Mouse (Mus musculus) T-helper 17 cell (primary cell): ENCODE measurements around the gene Tob2.

Experiments used
- in situ Hi-C, 2 experiments: fragments of 300-600 bp; cut with MboI, MseI; formaldehyde crosslinking; loops; 1 replicate in 1 of 2; 2 replicates in 1 of 2; pipeline ENCODE4 v1.15.1; 2025; ENCODE audit warnings: high pct_unique_total_duplicates in 2 of 2

The Tob2 gene

GRCm38 (mm10) chr15:81814716-81815370 is 43.8 kb downstream of the Tob2 start:
- in situ Hi-C loops: no loop called here

DNA sequence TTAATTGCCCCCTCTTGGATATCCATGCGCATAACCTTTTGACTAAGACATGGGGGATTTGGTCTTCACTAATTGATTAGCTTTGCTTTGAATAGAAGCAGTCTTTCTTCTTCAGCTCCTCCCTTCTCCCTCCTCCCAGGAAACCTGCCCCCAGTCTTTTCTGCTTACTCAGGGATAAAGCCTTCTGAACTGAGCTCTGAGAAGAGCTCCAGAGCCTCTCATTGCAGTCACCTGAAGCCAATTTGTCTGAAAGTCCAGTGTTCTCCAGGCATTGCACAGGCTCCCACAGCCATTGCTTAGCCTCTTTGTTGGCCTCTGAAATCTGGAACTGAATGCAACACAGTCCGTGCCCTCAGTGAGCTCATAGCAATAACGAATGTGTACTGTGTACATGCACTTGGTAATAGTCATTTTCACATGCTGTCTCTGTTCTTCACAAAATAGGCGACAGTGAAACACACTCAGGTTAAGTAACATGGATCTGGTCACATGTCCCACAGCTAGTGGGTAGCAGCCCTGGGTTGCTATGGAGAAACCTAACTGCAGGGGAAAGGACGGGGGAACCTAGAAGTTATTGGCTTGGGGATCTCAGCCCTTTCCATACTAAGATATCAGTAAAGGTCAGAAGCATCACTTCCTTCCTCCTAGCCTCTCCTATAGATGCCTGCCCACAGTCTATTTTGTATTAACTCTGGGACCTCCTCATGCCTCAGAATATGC is 44.5 kb downstream of the Tob2 start:
- in situ Hi-C loops: no loop called here

- in situ Hi-C loops: no loop called here
Measured at GRCm38 (mm10) chr15:81812696-81813631, 45.6 kb downstream of the Tob2 start.

GRCm38 (mm10) chr15:81812287-81812686 is 46.3 kb downstream of the Tob2 start:
- in situ Hi-C loops: no loop called here

DNA sequence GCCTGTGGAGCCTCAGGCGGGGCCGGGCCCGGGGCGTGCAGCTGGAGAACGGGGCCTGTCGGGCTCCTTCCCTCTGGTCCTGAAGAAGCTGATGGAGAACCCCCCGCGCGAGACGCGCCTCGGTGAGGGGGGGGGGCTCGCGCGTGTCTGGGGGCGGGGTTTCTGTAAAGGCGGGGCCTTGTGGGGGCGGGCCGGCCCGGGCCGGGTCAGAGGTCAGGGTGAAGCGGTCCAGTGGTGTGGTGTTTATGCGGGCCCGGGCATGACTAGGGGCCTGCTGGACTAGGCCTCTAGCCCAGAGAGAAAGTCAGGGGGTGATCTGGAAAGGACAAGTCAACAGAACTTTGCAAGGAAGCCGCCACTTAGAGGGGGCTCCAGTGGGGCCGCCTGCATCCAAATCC is 47.0 kb downstream of the Tob2 start:
- in situ Hi-C loops: no loop called here

DNA sequence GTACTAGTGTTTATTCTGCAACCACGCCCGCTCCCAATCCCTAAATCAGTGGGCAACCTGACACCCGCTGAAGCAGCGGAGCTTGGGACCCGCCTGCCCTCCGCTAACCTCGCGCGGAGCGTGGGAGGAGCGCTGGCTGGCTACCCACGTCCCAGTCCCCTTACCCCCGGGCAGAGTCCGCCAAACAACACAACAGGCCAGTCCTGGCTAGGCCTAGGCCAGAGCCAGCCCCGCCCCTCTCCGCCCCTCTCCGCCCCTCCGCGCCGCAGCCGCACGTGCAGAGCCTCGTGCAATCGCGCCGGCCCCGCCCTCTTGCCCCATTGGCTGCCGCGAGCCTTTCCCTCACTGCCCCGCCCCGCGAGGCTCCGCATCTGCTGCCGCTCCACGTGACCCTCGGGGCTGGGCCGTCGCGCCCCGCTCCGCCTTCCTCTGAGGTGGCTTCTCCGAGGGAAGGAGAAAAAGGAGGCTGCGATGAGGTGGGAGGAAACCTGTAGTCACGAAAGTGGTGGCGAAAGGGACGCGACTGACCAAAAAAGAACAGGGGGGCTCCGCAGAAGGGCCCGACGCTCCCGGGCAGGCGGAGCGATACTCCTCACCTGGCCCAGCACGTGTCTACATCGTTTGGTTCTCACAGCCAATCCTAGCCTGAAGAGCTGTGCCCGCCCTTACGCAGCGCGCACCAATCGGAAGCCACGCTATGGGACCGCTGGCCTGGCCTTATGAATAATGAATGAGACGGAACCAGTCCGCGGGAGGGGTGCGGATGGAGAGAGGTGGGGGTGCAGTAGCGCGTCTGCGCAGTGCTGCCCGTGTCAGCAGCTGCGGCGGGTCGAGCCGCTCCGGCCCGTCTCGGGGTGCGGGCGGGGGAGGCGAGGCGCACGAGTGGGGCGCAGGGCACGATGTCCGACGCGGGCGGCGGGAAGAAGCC is 47.7 kb downstream of the Tob2 start:
- in situ Hi-C loops: no loop called here

- in situ Hi-C loops: no loop called here
Measured at GRCm38 (mm10) chr15:81810150-81810549, 48.4 kb downstream of the Tob2 start.

DNA sequence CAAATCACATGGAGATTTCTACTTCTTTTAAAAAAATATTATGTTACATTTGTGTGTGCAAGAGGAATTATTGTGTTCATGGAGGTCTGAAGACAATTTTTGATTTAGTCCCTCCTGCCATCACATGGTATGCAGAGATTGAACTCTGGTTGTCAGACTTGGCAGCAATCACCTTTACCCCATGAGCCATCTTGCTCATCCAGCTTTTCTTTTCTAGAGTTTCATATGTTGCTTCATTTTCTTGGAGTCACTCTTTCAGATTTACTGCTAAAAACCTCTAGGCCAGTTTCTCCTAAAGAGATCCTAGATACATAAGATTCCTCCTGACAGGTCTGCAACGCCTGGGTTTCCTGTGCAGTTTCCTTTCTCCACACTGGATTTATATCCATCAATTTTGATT is 49.0 kb downstream of the Tob2 start:
- in situ Hi-C loops: loop anchor here in 1 of 2 experiments (10.0 kb wide), 1 partner anchor 1555 kb away; the partner anchor contains the start of gene Atf4

GRCm38 (mm10) chr15:81808799-81809198 is 49.8 kb downstream of the Tob2 start:
- in situ Hi-C loops: loop anchor here in 1 of 2 experiments (10.0 kb wide), 1 partner anchor 1554 kb away; the partner anchor contains the start of gene Atf4

GRCm38 (mm10) chr15:81806621-81807404 is 51.8 kb downstream of the Tob2 start:
- in situ Hi-C loops: loop anchor here in 1 of 2 experiments (10.0 kb wide), 1 partner anchor 1552 kb away; the partner anchor contains the start of gene Atf4

DNA sequence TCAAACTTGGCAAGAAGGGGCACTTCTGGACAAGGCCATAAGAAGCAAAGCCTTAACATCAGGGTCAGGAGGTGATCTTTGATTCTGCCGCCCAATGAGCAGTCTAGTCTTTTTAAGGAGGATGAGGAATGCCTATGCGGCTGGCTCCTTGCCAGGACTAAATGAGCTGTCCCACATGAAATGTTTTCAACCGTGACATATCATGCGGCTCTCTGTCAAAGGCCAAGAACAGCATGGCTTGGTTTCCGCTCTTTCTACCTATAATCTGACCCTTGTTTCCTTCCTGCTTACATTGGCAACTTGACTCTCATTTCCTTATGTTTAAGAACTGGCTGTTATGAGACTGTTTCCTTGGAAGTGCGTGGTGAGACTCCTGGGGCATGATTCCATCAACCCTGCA is 53.0 kb downstream of the Tob2 start:
- in situ Hi-C loops: loop anchor here in 1 of 2 experiments (10.0 kb wide), 1 partner anchor 1551 kb away; the partner anchor contains the start of gene Atf4

DNA sequence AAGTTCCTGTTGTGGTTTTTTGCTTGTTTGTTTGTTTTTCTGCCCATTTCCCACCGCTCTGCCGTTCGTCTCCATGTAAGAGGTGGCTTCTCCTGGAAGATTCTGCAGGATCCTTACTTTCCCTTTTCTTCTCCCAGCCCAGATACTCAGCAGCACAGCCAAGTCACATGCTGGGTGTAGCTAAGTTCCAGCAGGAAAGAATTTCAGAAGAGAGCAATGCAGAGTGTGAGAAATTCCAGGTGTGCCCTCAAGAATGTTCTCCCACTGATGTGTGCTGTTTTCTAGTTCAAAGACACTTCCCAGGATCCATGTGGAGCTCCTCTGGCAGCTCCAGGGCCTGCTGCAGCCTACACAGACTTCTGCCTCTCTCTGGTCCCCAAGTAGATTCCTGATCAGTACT is 53.7 kb downstream of the Tob2 start:
- in situ Hi-C loops: loop anchor here in 1 of 2 experiments (10.0 kb wide), 1 partner anchor 1550 kb away; the partner anchor contains the start of gene Atf4

- in situ Hi-C loops: loop anchor here in 1 of 2 experiments (10.0 kb wide), 1 partner anchor 1549 kb away; the partner anchor contains the start of gene Atf4
Measured at GRCm38 (mm10) chr15:81804172-81804571, 54.4 kb downstream of the Tob2 start.

GRCm38 (mm10) chr15:81803425-81803951 is 55.1 kb downstream of the Tob2 start:
- in situ Hi-C loops: loop anchor here in 1 of 2 experiments (10.0 kb wide), 1 partner anchor 1549 kb away; the partner anchor contains the start of gene Atf4

DNA sequence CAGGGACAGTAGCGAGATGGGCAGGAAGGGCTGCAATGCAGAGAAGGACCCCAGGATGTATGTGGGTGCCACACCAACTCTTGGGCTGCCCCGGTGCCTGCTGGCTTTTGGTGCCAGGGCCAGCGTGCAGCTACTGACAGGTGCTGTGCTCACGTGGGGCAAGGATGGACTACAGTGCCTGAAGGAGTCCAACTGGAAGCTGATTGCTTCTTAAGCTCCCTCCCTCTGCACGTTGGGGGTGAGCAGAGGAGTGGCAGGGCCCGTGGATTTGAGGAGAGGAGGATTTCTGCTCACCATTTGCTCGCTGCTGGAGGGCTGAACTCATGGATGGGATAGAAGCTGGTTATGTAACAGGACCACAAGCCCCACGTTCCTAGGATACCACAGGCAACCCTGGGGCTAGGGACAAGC is 55.6 kb downstream of the Tob2 start:
- in situ Hi-C loops: loop anchor here in 1 of 2 experiments (10.0 kb wide), 1 partner anchor 1548 kb away; the partner anchor contains the start of gene Atf4

- in situ Hi-C loops: loop anchor here in 1 of 2 experiments (10.0 kb wide), 1 partner anchor 1547 kb away; the partner anchor contains the start of gene Atf4
Measured at GRCm38 (mm10) chr15:81802001-81802890, 56.4 kb downstream of the Tob2 start, which contains the start of gene Tef. Gene Tef (plus strand): TSS chr15:81802421.

GRCm38 (mm10) chr15:81800391-81800790 is 58.2 kb downstream of the Tob2 start:
- in situ Hi-C loops: loop anchor here in 1 of 2 experiments (10.0 kb wide), 1 partner anchor 1546 kb away; the partner anchor contains the start of gene Atf4

- in situ Hi-C loops: no loop called here
Measured at GRCm38 (mm10) chr15:81798421-81798820, 60.2 kb downstream of the Tob2 start.
